ENCODE assay signal across 14 mouse cellular contexts in genomic region chr7:37006921-37007320, GRCm38 (mm10).
DNase-seq lines count a peak whose midpoint lies in the region; ATAC-seq and TF ChIP-seq lines count a peak whose summit lies in the region.
"Had no signal": no experiment of that assay in that cellular context is flagged by ENCODE, and none has a peak within 500 bp of the region (broad histone marks: within the 10 kb centered on the region; RNA-seq: fewer than 3 reads in every experiment).

No protein-coding gene starts in this region.

- DNase-seq in kidney, postnatal 0 days (ENCODE audit: low spot score), result peak; percentile 25
- DNase-seq in kidney, adult 2 months, result no peak
- DNase-seq in neural tube, embryonic 10.5 days (ENCODE audit: extremely low spot score, low spot score), result no peak
- DNase-seq in gastrocnemius, postnatal 10 days, result peak; percentile 46
- peak; percentile 18 for DNase-seq in lung, postnatal 36 days
- no peak for DNase-seq in thymus, postnatal 14 days
- no peak for DNase-seq in right cerebral cortex, postnatal 25 days
- DNase-seq: adrenal gland, postnatal 25 days; cerebellum, postnatal 25 days; forebrain, postnatal 0 days; kidney, adult 9 months; thymus, postnatal 25 days had no signal

- H3K27ac ChIP-seq in kidney, postnatal 0 days, result no peak overlapping the region
- no peak overlapping the region for H3K27ac ChIP-seq in kidney, adult 2 months (ENCODE audit: insufficient read depth, low read depth, low read length)
- H3K27ac ChIP-seq in neural tube, embryonic 15.5 days (replicated peaks), result no peak overlapping the region
- H3K27ac ChIP-seq: hindbrain, embryonic 15.5 days had no signal

- H3K27me3 ChIP-seq in kidney, postnatal 0 days (ENCODE audit: insufficient read depth, low read length), result no peaks in the 10 kb centered on the region
- no peaks in the 10 kb centered on the region for H3K27me3 ChIP-seq in kidney, adult 2 months (replicated peaks; ENCODE audit: control insufficient read depth, insufficient read depth, low read length)
- no peaks in the 10 kb centered on the region for H3K27me3 ChIP-seq in neural tube, embryonic 15.5 days (replicated peaks)
- H3K27me3 ChIP-seq: hindbrain, embryonic 15.5 days had no signal

- TF ChIP-seq POLR2A in kidney, adult 2 months (IDR thresholded peaks at IDR 0.05; ENCODE audit: low read depth, low read length), result no peak

- no peak for ATAC-seq in kidney, postnatal 0 days (replicated peaks; ENCODE audit: low FRiP score, low read depth)
- peak; percentile 24; the same call in 1 of the 2 replicates for ATAC-seq in neural tube, embryonic 15.5 days (ENCODE audit: low FRiP score)
- ATAC-seq: forebrain, postnatal 0 days had no signal

- 63% methylated on average over 10 of the region's 10 CpGs for WGBS in kidney, postnatal 0 days
- 63% methylated on average over 10 of the region's 10 CpGs for WGBS in kidney, adult 2 months
- 62% methylated on average over 10 of the region's 10 CpGs for WGBS in neural tube, embryonic 15.5 days

- no peak overlapping the region for H3K4me3 ChIP-seq in kidney, postnatal 0 days (replicated peaks; ENCODE audit: low read depth, low read length)
- H3K4me3 ChIP-seq in kidney, adult 2 months (ENCODE audit: insufficient read depth, low read depth, low read length), result no peak overlapping the region
- H3K4me3 ChIP-seq in neural tube, embryonic 15.5 days (replicated peaks), result no peak overlapping the region
- H3K4me3 ChIP-seq: hindbrain, embryonic 15.5 days had no signal

- H3K4me1 ChIP-seq in kidney, postnatal 0 days (replicated peaks; ENCODE audit: insufficient read depth, low read length), result no peaks in the 10 kb centered on the region
- no peaks in the 10 kb centered on the region for H3K4me1 ChIP-seq in kidney, adult 2 months (ENCODE audit: control insufficient read depth, insufficient read depth, low read length)
- peaks cover 10% of the 10 kb centered on the region; the same call in 1 of the 2 replicates for H3K4me1 ChIP-seq in neural tube, embryonic 15.5 days
- H3K4me1 ChIP-seq: hindbrain, embryonic 15.5 days had no signal

- H3K36me3 ChIP-seq in kidney, postnatal 0 days (ENCODE audit: insufficient read depth, low read length), result no peaks in the 10 kb centered on the region
- no peaks in the 10 kb centered on the region for H3K36me3 ChIP-seq in kidney, adult 2 months (ENCODE audit: control insufficient read depth, insufficient read depth, low read length)
- H3K36me3 ChIP-seq in neural tube, embryonic 15.5 days, result no peaks in the 10 kb centered on the region
- H3K36me3 ChIP-seq: hindbrain, embryonic 15.5 days had no signal

- H3K4me2 ChIP-seq in kidney, postnatal 0 days (ENCODE audit: low read length), result no peak overlapping the region
- H3K4me2 ChIP-seq in neural tube, embryonic 15.5 days, result no peak overlapping the region
- H3K4me2 ChIP-seq: hindbrain, embryonic 15.5 days had no signal

- TF ChIP-seq CTCF in kidney, postnatal 0 days (IDR thresholded peaks at IDR 0.05; ENCODE audit: low read depth), result no peak
- no peak for TF ChIP-seq CTCF in kidney, adult 2 months (conservative IDR thresholded peaks at IDR 0.05; ENCODE audit: insufficient read depth, insufficient read length, low read depth, low read length)

- no peaks in the 10 kb centered on the region for H3K9me3 ChIP-seq in kidney, postnatal 0 days (replicated peaks; ENCODE audit: low read length)
- H3K9me3 ChIP-seq in neural tube, embryonic 15.5 days (replicated peaks), result no peaks in the 10 kb centered on the region
- H3K9me3 ChIP-seq: hindbrain, embryonic 15.5 days had no signal

- H3K9ac ChIP-seq in kidney, postnatal 0 days (ENCODE audit: low read depth, low read length), result no peak overlapping the region
- no peak overlapping the region for H3K9ac ChIP-seq in neural tube, embryonic 15.5 days (replicated peaks)
- H3K9ac ChIP-seq: forebrain, postnatal 0 days; hindbrain, embryonic 15.5 days had no signal

Comparison
In these comparisons a context has a peak if more than half of its experiments do, and no peak if none do; other contexts are left out.
1. DNase-seq: peak in kidney, postnatal 0 days (single experiment), gastrocnemius, postnatal 10 days (single experiment) and lung, postnatal 36 days (single experiment); none in kidney, adult 2 months (single experiment), neural tube, embryonic 10.5 days (single experiment), thymus, postnatal 14 days (single experiment) and right cerebral cortex, postnatal 25 days (single experiment).